Mouse (Mus musculus): ENCODE measurements around the gene Slc25a18.
"Not testable (repeated sequence)": the region's sequence is repeated elsewhere in the genome, so short reads cannot be mapped to it uniquely, and the experiment has no call there.

The Slc25a18 gene

GRCm38 (mm10) chr6:120798019-120798418 lies 24.6 kb downstream of the Slc25a18 start:
- in situ Hi-C loops (cut with MboI) = no loop called here

GRCm38 (mm10) chr6:120798905-120799304 lies 25.5 kb downstream of the Slc25a18 start:
- in situ Hi-C loops (cut with MboI) = no loop called here

GRCm38 (mm10) chr6:120799581-120800041 lies 26.2 kb downstream of the Slc25a18 start:
- in situ Hi-C loops (cut with MboI) = no loop called here

- in situ Hi-C loops (cut with MboI) = no loop called here
Measured at GRCm38 (mm10) chr6:120806999-120807737, 33.8 kb downstream of the Slc25a18 start.

- in situ Hi-C loops (cut with MboI) = no loop called here
Measured at GRCm38 (mm10) chr6:120807738-120808081, 34.3 kb downstream of the Slc25a18 start.

GRCm38 (mm10) chr6:120811999-120812398 lies 38.6 kb downstream of the Slc25a18 start:
- in situ Hi-C loops (cut with MboI) = not testable (repeated sequence)

GRCm38 (mm10) chr6:120819294-120819693 lies 45.9 kb downstream of the Slc25a18 start:
- in situ Hi-C loops (cut with MboI) = no loop called here

- in situ Hi-C loops (cut with MboI) = no loop called here
Measured at GRCm38 (mm10) chr6:120820144-120820543, 46.8 kb downstream of the Slc25a18 start.

- in situ Hi-C loops (cut with MboI) = no loop called here
Measured at GRCm38 (mm10) chr6:120820941-120821340, 47.6 kb downstream of the Slc25a18 start.

- in situ Hi-C loops (cut with MboI) = no loop called here
Measured at GRCm38 (mm10) chr6:120821715-120822114, 48.3 kb downstream of the Slc25a18 start.

- in situ Hi-C loops (cut with MboI) = no loop called here
Measured at GRCm38 (mm10) chr6:120822307-120822928, 49.0 kb downstream of the Slc25a18 start, which contains the start of gene Atp6v1e1. Atp6v1e1 (minus strand) TSS chr6:120822793.

- in situ Hi-C loops (cut with MboI) = no loop called here
Measured at GRCm38 (mm10) chr6:120822937-120823614, 49.7 kb downstream of the Slc25a18 start.

- in situ Hi-C loops (cut with MboI) = no loop called here
Measured at GRCm38 (mm10) chr6:120830056-120830455, 56.7 kb downstream of the Slc25a18 start.

GRCm38 (mm10) chr6:120830866-120831608 lies 57.7 kb downstream of the Slc25a18 start:
- in situ Hi-C loops (cut with MboI) = no loop called here

GRCm38 (mm10) chr6:120832097-120832496 lies 58.7 kb downstream of the Slc25a18 start:
- in situ Hi-C loops (cut with MboI) = no loop called here

- in situ Hi-C loops (cut with MboI) = no loop called here
Measured at GRCm38 (mm10) chr6:120834766-120835321, 61.5 kb downstream of the Slc25a18 start.

- in situ Hi-C loops (cut with MboI) = no loop called here
Measured at GRCm38 (mm10) chr6:120835474-120836374, 62.3 kb downstream of the Slc25a18 start, which contains the start of gene Bcl2l13. Bcl2l13 (plus strand) TSS chr6:120836212.

GRCm38 (mm10) chr6:120836389-120837151 lies 63.2 kb downstream of the Slc25a18 start:
- in situ Hi-C loops (cut with MboI) = no loop called here

- in situ Hi-C loops (cut with MboI) = no loop called here
Measured at GRCm38 (mm10) chr6:120837152-120837530, 63.8 kb downstream of the Slc25a18 start.

GRCm38 (mm10) chr6:120840258-120840657 lies 66.9 kb downstream of the Slc25a18 start:
- in situ Hi-C loops (cut with MboI) = no loop called here
